Mouse (Mus musculus): ENCODE measurements around the gene Mrpl2. TPM values are rescaled to one million over a fixed set of nuclear protein-coding genes. Genes with fewer than 3 reads are reported as not detected.

Gene Mrpl2
- 73.7 and 81.9 TPM in 2 replicates for polyA plus RNA-seq (2015; fragmentation: Nextera tagmentation; extraction: Ambion mirVana)

DNA sequence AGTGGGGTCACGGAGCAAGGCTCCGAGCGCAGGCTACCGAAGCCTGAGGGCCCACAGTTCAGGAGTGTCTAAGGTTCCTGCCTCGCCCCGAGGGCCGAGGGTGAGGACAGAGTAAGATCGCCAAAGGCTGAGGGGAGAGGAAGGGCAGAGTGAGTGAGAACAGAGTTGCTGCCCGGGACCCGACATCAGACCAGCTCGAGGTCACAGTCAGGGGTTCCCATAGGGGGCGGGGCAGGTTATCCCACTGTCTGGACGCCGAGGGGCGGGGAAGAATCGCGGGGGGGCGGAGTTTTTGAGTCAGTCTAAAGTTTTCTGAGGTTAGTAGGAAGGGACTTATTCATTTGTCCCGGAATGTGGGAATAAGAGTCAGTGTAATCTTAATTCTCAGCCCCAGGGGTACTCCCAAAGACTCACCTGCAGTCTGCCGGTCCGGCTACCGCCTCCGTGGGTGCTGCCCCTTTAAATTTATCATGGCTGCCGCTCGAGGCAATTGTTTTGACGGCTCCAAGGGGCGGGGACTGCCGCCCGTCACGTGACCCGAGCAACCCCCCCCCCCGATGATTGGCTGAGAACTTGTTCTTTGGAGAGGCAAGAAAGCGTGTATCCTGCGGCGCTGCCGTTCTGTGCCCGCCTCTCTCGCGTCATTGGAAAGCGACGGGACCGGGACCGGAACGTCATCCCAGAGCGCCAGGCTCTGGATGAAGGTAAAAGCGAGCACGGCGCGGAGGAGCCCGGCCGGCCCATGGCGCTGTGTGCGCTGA lies at the start of gene Mrpl2, which contains the start of gene Klc4:
TSS of gene Mrpl2 (plus strand) at position 669 of the 761 bp plus-strand sequence.
TSS of gene Klc4 (minus strand) at position 462 of the 761 bp plus-strand sequence.
- Histone ChIP-seq H3K9me3 (no peaks in the 10 kb centered on the region), H3K27me3 (no peaks in the 10 kb centered on the region), H3K4me1 (peaks cover 40% of the 10 kb centered on the region), H3K36me3 (peaks cover 18% of the 10 kb centered on the region), H3K4me2 (replicated peaks) (peak within 1 kb of the TSS; percentile 94), H3K9ac (replicated peaks) (peak within 1 kb of the TSS; percentile 87), H3K4me3 (peak within 1 kb of the TSS; percentile 99), H3K27ac (replicated peaks) (peak within 1 kb of the TSS; percentile 95)
- WGBS, result under 1% methylated on average over 53 of the region's 53 CpGs
- peak; percentile 75 for ATAC-seq (replicated peaks)

DNA sequence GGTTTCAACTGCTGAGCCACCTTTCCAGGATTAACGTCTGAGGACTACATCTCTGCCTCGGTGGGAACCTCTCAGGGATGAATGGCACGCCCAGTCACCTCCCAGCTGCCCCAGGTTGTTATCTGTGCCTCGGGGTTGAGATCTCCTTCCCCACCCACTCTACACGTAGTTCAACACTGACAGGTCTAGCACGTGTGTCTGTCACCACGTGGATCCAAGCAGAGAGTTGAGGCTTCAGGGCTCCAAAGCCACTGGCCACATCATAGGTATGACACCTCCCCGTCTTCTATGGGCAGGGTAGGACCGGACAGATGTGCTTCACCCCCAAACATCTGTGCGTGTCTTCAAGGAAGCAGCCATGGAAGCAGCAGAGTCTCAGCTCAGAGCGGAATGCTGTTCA lies 48.1 kb upstream of the Mrpl2 start:
- WGBS, result 96% methylated on average over 11 of the region's 11 CpGs
- no peak for ATAC-seq (replicated peaks)
- Histone ChIP-seq H3K9ac (replicated peaks) (no peak overlapping the region), H3K27me3 (no peaks in the 10 kb centered on the region), H3K36me3 (no peaks in the 10 kb centered on the region), H3K27ac (replicated peaks) (no peak overlapping the region), H3K4me3 (no peak overlapping the region), H3K4me2 (replicated peaks) (no peak overlapping the region), H3K4me1 (no peaks in the 10 kb centered on the region), H3K9me3 (no peaks in the 10 kb centered on the region)

DNA sequence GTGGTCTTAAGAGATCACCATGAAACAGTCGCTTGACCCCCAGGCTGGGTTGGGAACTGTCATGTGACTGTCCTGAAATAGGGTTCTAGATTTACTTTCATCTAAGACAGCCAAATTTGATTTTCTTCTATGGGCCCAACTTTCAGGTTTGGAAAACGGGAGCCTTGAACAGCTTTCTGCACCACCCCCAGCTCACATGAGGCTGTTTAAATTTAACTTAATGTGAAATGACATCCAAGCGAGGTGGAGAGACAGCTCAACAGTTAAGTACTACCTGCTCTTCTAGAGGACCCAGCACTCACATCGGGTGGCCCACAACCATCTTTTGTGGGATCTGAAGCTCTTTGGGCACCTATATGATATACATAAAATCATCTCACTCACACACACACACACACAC lies 47.1 kb upstream of the Mrpl2 start:
- Histone ChIP-seq H3K27me3 (no peaks in the 10 kb centered on the region), H3K9me3 (no peaks in the 10 kb centered on the region), H3K4me3 (no peak overlapping the region), H3K9ac (replicated peaks) (no peak overlapping the region), H3K4me2 (replicated peaks) (no peak overlapping the region), H3K27ac (replicated peaks) (no peak overlapping the region), H3K4me1 (no peaks in the 10 kb centered on the region), H3K36me3 (no peaks in the 10 kb centered on the region)
- 92% methylated on average over 4 of the region's 4 CpGs for WGBS
- ATAC-seq (replicated peaks), result no peak

DNA sequence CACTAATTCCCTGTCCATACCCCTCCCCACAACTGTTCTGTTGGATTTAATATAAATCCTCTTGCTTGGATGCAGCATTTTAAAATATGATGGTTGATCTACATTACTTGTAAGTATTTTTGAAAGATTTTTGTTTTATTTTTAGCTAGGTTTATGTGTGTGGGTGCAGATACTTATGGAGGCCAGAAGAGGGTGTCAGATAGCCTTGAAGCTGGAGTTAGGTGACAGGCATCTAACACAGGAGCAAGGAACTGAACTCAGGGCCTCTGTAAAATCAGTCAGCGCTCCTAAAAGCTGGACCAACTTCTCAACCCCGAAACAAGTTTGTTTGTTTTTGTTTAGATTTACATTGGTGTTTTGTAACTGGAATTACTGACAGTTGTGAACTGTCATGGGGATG lies 45.5 kb upstream of the Mrpl2 start:
- H3K36me3 ChIP-seq, result no peaks in the 10 kb centered on the region
- WGBS, result 94% methylated on average over 2 of the region's 2 CpGs

DNA sequence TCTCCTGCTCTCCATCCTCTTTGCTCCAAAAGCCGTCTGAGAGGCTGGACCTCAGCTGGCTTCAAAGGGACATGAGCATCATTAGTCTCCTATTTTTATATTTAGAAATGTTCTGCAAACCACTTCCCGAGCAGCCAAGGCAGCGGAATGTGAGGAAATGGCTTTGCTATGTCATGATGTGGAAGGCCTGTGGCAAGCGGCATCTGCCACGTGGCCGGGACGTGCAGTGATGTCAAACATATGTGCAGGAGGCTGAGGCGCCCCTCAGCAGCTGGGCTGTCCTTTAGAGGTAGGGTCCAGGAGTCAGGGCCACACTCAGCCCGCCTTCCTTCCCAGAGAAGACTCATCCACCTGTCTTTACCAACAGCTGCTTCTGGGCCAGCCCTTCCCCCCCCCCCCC lies 43.8 kb upstream of the Mrpl2 start:
- ATAC-seq (replicated peaks), result no peak
- Histone ChIP-seq H3K9ac (replicated peaks) (no peak overlapping the region), H3K4me1 (peaks cover 13% of the 10 kb centered on the region), H3K36me3 (no peaks in the 10 kb centered on the region), H3K27me3 (no peaks in the 10 kb centered on the region), H3K9me3 (no peaks in the 10 kb centered on the region), H3K4me3 (no peak overlapping the region), H3K27ac (replicated peaks) (no peak overlapping the region), H3K4me2 (replicated peaks) (no peak overlapping the region)
- WGBS, result 79% methylated on average over 9 of the region's 9 CpGs

More for the DNA sequence above, 45.5 kb upstream of the Mrpl2 start:
- Histone ChIP-seq H3K9me3 (no peaks in the 10 kb centered on the region), H3K4me3 (no peak overlapping the region), H3K9ac (replicated peaks) (no peak overlapping the region), H3K4me1 (peaks cover 10% of the 10 kb centered on the region), H3K4me2 (replicated peaks) (no peak overlapping the region), H3K27ac (replicated peaks) (no peak overlapping the region), H3K27me3 (no peaks in the 10 kb centered on the region)
- no peak for ATAC-seq (replicated peaks)

DNA sequence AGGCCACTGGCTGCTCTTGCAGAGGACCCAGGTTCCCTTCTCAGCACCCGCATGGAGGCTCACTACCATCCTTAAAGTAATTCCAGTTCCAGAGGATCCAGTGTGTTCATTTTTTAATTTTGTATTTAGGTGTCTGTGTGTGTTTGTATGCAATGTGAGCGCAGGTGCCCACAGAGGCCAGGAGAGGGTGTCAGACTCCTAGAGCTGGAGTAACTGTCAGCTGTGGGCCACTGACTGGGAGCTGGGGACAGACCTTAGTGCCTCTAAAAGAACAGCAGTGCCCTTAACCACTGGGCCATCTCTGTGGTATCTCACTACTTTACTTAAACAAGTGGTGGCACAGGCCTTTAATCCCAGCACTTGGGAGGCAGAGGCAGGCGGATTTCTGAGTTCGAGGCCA lies 42.8 kb upstream of the Mrpl2 start:
- Histone ChIP-seq H3K27ac (replicated peaks) (no peak overlapping the region), H3K9ac (replicated peaks) (no peak overlapping the region), H3K36me3 (no peaks in the 10 kb centered on the region), H3K27me3 (no peaks in the 10 kb centered on the region), H3K4me2 (replicated peaks) (no peak overlapping the region), H3K4me3 (no peak overlapping the region), H3K4me1 (peaks cover 13% of the 10 kb centered on the region), H3K9me3 (no peaks in the 10 kb centered on the region)
- WGBS, result 96% methylated on average over 4 of the region's 4 CpGs
- ATAC-seq (replicated peaks), result no peak

DNA sequence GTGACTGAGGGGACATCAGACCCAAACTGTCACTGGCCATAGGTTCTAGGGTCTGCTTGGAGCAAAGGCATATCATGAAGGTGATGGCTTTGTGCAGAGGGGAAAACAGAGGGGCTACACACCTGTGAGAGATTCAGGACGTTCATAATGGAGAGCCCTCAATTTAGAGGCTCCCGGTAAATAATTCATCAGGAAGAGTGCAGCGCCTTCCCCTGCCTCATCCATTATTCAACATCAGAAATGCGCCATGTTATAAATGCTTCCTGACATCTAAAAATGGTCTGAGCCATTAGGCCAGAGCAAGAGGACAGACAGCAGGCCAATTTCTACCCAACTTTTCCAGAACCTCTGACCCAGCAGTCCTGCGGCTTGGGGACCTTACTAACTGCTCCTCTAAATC lies 40.9 kb upstream of the Mrpl2 start:
- 57% methylated on average over 5 of the region's 5 CpGs for WGBS
- Histone ChIP-seq H3K27ac (replicated peaks) (0 out of 2 replicates have a peak overlapping the region, but pooled peaks have one; percentile 11), H3K9me3 (no peaks in the 10 kb centered on the region), H3K4me3 (no peak overlapping the region), H3K36me3 (no peaks in the 10 kb centered on the region), H3K4me1 (peaks cover 18% of the 10 kb centered on the region), H3K4me2 (replicated peaks) (no peak overlapping the region), H3K9ac (replicated peaks) (no peak overlapping the region), H3K27me3 (no peaks in the 10 kb centered on the region)
- no peak for ATAC-seq (replicated peaks)

DNA sequence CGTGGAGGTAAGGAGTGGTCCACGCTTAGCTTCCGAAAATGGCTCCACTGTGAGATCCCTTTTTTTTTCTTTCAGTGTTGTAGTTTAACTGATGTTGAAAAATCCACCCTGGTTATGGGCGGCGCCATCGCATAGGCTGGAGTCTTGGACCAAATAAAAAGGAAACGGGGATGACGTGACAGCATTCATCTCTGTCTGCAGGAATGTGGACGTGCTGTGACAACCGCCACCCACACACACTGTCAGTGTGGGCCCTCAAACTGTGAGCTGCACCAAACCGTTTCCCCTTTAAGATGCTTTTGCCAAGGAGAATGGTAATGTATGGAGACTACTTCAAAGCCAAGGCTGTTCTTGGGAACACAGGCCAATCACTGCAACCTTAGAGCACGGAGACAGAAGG lies 40.0 kb upstream of the Mrpl2 start:
- Histone ChIP-seq H3K27me3 (no peaks in the 10 kb centered on the region), H3K9me3 (no peaks in the 10 kb centered on the region), H3K27ac (replicated peaks) (no peak overlapping the region), H3K4me1 (peaks cover 18% of the 10 kb centered on the region), H3K36me3 (no peaks in the 10 kb centered on the region), H3K4me3 (no peak overlapping the region), H3K4me2 (replicated peaks) (no peak overlapping the region), H3K9ac (replicated peaks) (no peak overlapping the region)
- WGBS, result 72% methylated on average over 12 of the region's 12 CpGs
- no peak for ATAC-seq (replicated peaks)

DNA sequence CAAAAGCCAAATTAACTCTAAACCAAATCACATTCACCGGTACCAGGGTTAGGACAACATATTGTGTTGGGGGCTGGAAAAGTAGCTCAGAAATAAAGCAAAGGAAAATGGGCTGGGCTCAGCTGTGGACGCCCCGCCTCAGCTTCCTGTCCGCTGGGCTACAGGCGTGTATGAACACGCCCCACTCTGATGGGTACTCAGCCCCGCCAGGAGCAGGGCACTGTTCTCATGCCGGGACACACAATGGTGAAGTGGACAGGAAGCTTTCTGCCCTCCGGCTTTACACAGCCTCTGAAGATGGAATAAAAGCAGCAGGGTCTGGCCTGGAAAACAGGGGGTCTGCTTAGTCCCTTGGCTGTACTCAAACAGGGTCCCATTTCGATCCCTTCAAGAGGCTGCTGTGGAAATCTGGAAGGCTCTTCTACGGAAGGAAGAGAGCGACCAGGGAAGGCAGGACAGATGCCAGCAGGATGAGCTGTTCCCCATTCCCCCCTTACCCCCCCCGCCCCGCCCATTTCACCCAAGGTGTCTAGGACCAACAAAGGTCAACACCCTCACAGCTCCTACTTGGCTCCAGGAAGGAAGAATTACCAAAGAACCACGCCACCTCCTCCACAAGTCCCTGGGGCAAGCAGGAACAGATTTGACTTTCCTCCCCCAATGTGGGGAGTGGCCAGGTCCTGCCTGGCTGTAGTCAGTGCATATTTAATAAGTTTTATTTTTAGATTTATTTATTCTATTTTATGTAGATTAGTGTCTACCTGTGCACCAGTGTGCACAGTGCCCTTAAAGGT lies 36.1 kb upstream of the Mrpl2 start:
- H3K36me3 ChIP-seq, result no peaks in the 10 kb centered on the region
- H3K27me3 ChIP-seq, result no peaks in the 10 kb centered on the region
- no peaks in the 10 kb centered on the region for H3K9me3 ChIP-seq
- no peak overlapping the region for H3K4me3 ChIP-seq
- H3K4me1 ChIP-seq, result peaks cover 33% of the 10 kb centered on the region
- H3K27ac ChIP-seq (replicated peaks), result no peak overlapping the region
- no peak overlapping the region for H3K4me2 ChIP-seq (replicated peaks)
- WGBS, result 52% methylated on average over 15 of the region's 15 CpGs
- no peak overlapping the region for H3K9ac ChIP-seq (replicated peaks)
- ATAC-seq (replicated peaks), result no peak

DNA sequence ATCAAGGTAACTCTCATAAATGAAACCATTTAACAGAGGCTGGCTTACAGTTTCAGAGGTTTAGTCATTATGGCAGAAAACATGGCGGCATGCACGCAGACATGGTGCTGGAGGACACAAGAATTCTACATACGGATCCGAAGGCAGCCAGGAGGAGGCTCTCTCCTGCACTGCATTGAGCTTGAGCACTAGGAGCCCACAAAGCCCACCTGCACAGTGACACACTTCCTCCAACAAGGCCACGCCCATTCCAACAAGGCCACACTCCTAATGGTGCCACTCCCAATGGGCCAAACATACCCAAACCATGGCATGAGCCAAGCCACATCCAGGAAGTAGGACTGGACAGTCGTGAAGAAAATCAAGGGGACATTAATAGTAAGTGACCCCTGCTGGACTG lies 34.7 kb upstream of the Mrpl2 start:
- Histone ChIP-seq H3K4me1 (peaks cover 24% of the 10 kb centered on the region), H3K9me3 (no peaks in the 10 kb centered on the region), H3K36me3 (no peaks in the 10 kb centered on the region), H3K9ac (replicated peaks) (no peak overlapping the region), H3K4me3 (no peak overlapping the region), H3K4me2 (replicated peaks) (no peak overlapping the region), H3K27ac (replicated peaks) (no peak overlapping the region), H3K27me3 (no peaks in the 10 kb centered on the region)
- WGBS, result 98% methylated on average over 6 of the region's 6 CpGs
- ATAC-seq (replicated peaks), result no peak

DNA sequence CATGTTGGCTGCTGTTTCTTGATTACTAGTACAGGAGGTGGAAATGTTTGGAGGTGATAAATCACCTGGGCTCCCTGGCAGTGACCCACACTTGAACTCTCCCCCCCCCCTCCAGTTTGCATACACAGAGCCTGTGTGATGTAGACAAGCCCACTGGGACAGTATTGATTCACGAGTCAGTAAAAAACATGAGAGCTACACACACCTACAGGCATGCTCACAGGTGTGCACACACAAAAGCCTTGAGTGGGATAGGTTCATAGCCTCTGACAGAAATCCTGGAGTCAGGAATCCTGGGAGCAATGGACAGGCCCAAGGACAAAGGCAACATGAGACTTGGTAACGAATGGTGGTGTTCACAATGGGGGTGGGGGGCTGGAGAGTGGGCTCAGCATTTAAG lies 33.8 kb upstream of the Mrpl2 start:
- H3K9ac ChIP-seq (replicated peaks), result no peak overlapping the region
- no peaks in the 10 kb centered on the region for H3K9me3 ChIP-seq
- peaks cover 28% of the 10 kb centered on the region for H3K4me1 ChIP-seq
- 55% methylated on average over 2 of the region's 2 CpGs for WGBS
- no peaks in the 10 kb centered on the region for H3K36me3 ChIP-seq
- H3K4me3 ChIP-seq, result no peak overlapping the region
- H3K27me3 ChIP-seq, result no peaks in the 10 kb centered on the region
- no peak overlapping the region for H3K4me2 ChIP-seq (replicated peaks)
- no peak for ATAC-seq (replicated peaks)
- H3K27ac ChIP-seq (replicated peaks), result no peak overlapping the region

DNA sequence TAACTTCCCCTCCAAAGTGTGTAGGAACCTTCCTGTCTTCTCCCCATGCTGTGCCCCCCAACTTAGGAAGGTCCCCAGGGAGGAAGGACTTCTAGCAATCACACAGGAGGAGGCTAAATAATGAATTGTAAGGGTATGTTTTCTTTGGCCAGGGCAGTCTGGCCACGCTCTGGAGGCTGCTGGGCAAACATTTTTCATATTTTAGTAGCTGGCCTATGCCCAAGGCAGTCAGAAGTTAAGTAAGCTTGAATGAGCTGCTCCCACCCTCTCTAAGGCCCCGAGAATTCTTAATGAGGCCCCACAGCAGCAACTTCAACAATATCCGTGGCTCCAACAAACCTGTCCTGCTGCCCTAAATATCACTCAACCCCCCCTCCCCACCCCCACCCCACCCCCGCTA lies 33.2 kb upstream of the Mrpl2 start:
- no peak overlapping the region for H3K27ac ChIP-seq (replicated peaks)
- peaks cover 35% of the 10 kb centered on the region for H3K4me1 ChIP-seq
- no peaks in the 10 kb centered on the region for H3K9me3 ChIP-seq
- 23% methylated on average over 4 of the region's 4 CpGs for WGBS
- H3K9ac ChIP-seq (replicated peaks), result no peak overlapping the region
- H3K36me3 ChIP-seq, result no peaks in the 10 kb centered on the region
- H3K4me3 ChIP-seq, result no peak overlapping the region
- ATAC-seq (replicated peaks), result no peak
- no peaks in the 10 kb centered on the region for H3K27me3 ChIP-seq
- H3K4me2 ChIP-seq (replicated peaks), result no peak overlapping the region

All from forebrain, embryonic 15.5 days (tissue).